Mouse (Mus musculus): ENCODE data around the gene Pias3. TPM values are rescaled to one million over a fixed set of nuclear protein-coding genes. Genes with fewer than 3 reads are reported as not detected.

Pias3 gene
- total and polyA plus RNA-seq, 2 experiments = 1.7 to 8.1 TPM

- under 1% methylated on average over 42 of the region's 42 CpGs for WGBS
- DNase-seq (ENCODE audit: extremely low read depth, low read depth, low spot score) = peak; percentile 57
- Histone ChIP-seq H3K36me3 (ENCODE audit: control insufficient read depth, insufficient read depth, low read length) (no peaks in the 10 kb centered on the region), H3K4me1 (ENCODE audit: control insufficient read depth, insufficient read depth, low read length) (peaks cover 9% of the 10 kb centered on the region), H3K9ac (ENCODE audit: low read depth, low read length) (peak overlapping the region; percentile 98), H3K4me3 (ENCODE audit: insufficient read depth, low read depth, low read length) (peak overlapping the region; percentile 97), H3K79me2 (ENCODE audit: control insufficient read depth, insufficient read depth, low read length) (peaks cover 26% of the 10 kb centered on the region), H3K27me3 (ENCODE audit: control insufficient read depth, insufficient read depth, low read length) (no peaks in the 10 kb centered on the region), H3K27ac (replicated peaks; ENCODE audit: insufficient read depth, low read depth, low read length) (peak overlapping the region; percentile 87)
- TF ChIP-seq CTCF (IDR thresholded peaks at IDR 0.05; ENCODE audit: low read depth, low read length) = no peak
- no peak for TF ChIP-seq POLR2A (IDR thresholded peaks at IDR 0.05; ENCODE audit: extremely low read depth, insufficient read depth, low read length)
Observed at GRCm38 (mm10) chr3:96727828-96728633, 31.8 kb downstream of the Pias3 start.

GRCm38 (mm10) chr3:96728634-96729402 lies 32.6 kb downstream of the Pias3 start:
- Histone ChIP-seq H3K4me3 (ENCODE audit: insufficient read depth, low read depth, low read length) (peak overlapping the region; percentile 97), H3K4me1 (ENCODE audit: control insufficient read depth, insufficient read depth, low read length) (peaks cover 9% of the 10 kb centered on the region), H3K36me3 (ENCODE audit: control insufficient read depth, insufficient read depth, low read length) (no peaks in the 10 kb centered on the region), H3K9ac (ENCODE audit: low read depth, low read length) (peak overlapping the region; percentile 98; the same call in 1 of the 2 replicates), H3K79me2 (ENCODE audit: control insufficient read depth, insufficient read depth, low read length) (peaks cover 26% of the 10 kb centered on the region), H3K27ac (replicated peaks; ENCODE audit: insufficient read depth, low read depth, low read length) (peak overlapping the region; percentile 87), H3K27me3 (ENCODE audit: control insufficient read depth, insufficient read depth, low read length) (no peaks in the 10 kb centered on the region)
- DNase-seq (ENCODE audit: extremely low read depth, low read depth, low spot score) = no peak
- TF ChIP-seq CTCF (IDR thresholded peaks at IDR 0.05; ENCODE audit: low read depth, low read length) = no peak
- TF ChIP-seq POLR2A (IDR thresholded peaks at IDR 0.05; ENCODE audit: extremely low read depth, insufficient read depth, low read length) = no peak
- 39% methylated on average over 7 of the region's 7 CpGs for WGBS

GRCm38 (mm10) chr3:96729403-96729784 lies 33.2 kb downstream of the Pias3 start:
- TF ChIP-seq POLR2A (IDR thresholded peaks at IDR 0.05; ENCODE audit: extremely low read depth, insufficient read depth, low read length) (no peak), CTCF (IDR thresholded peaks at IDR 0.05; ENCODE audit: low read depth, low read length) (no peak)
- WGBS = 46% methylated on average over 3 of the region's 3 CpGs
- H3K79me2 ChIP-seq (ENCODE audit: control insufficient read depth, insufficient read depth, low read length) = peaks cover 31% of the 10 kb centered on the region
- H3K27me3 ChIP-seq (ENCODE audit: control insufficient read depth, insufficient read depth, low read length) = no peaks in the 10 kb centered on the region
- no peak overlapping the region for H3K27ac ChIP-seq (replicated peaks; ENCODE audit: insufficient read depth, low read depth, low read length)
- H3K4me3 ChIP-seq (ENCODE audit: insufficient read depth, low read depth, low read length) = no peak overlapping the region
- no peak for DNase-seq (ENCODE audit: extremely low read depth, low read depth, low spot score)
- H3K36me3 ChIP-seq (ENCODE audit: control insufficient read depth, insufficient read depth, low read length) = no peaks in the 10 kb centered on the region
- no peak overlapping the region for H3K9ac ChIP-seq (ENCODE audit: low read depth, low read length)
- peaks cover 9% of the 10 kb centered on the region for H3K4me1 ChIP-seq (ENCODE audit: control insufficient read depth, insufficient read depth, low read length)

GRCm38 (mm10) chr3:96730785-96731184 lies 34.6 kb downstream of the Pias3 start:
- Histone ChIP-seq H3K79me2 (ENCODE audit: control insufficient read depth, insufficient read depth, low read length) (peaks cover 31% of the 10 kb centered on the region), H3K36me3 (ENCODE audit: control insufficient read depth, insufficient read depth, low read length) (no peaks in the 10 kb centered on the region), H3K27me3 (ENCODE audit: control insufficient read depth, insufficient read depth, low read length) (no peaks in the 10 kb centered on the region), H3K4me3 (ENCODE audit: insufficient read depth, low read depth, low read length) (no peak overlapping the region), H3K4me1 (ENCODE audit: control insufficient read depth, insufficient read depth, low read length) (peaks cover 9% of the 10 kb centered on the region), H3K27ac (replicated peaks; ENCODE audit: insufficient read depth, low read depth, low read length) (no peak overlapping the region; the same call in 1 of the 2 replicates), H3K9ac (ENCODE audit: low read depth, low read length) (no peak overlapping the region)
- TF ChIP-seq CTCF (IDR thresholded peaks at IDR 0.05; ENCODE audit: low read depth, low read length) = no peak
- TF ChIP-seq POLR2A (IDR thresholded peaks at IDR 0.05; ENCODE audit: extremely low read depth, insufficient read depth, low read length) = no peak
- 53% methylated on average over 5 of the region's 5 CpGs for whole genome bisulfite sequencing
- no peak for DNase-seq (ENCODE audit: extremely low read depth, low read depth, low spot score)

- no peak overlapping the region for H3K27ac ChIP-seq (replicated peaks; ENCODE audit: insufficient read depth, low read depth, low read length)
- H3K4me3 ChIP-seq (ENCODE audit: insufficient read depth, low read depth, low read length) = no peak overlapping the region
- no peaks in the 10 kb centered on the region for H3K36me3 ChIP-seq (ENCODE audit: control insufficient read depth, insufficient read depth, low read length)
- H3K79me2 ChIP-seq (ENCODE audit: control insufficient read depth, insufficient read depth, low read length) = peaks cover 40% of the 10 kb centered on the region
- TF ChIP-seq POLR2A (IDR thresholded peaks at IDR 0.05; ENCODE audit: extremely low read depth, insufficient read depth, low read length) (no peak), CTCF (IDR thresholded peaks at IDR 0.05; ENCODE audit: low read depth, low read length) (no peak)
- DNase-seq (ENCODE audit: extremely low read depth, low read depth, low spot score) = no peak
- no peak overlapping the region for H3K9ac ChIP-seq (ENCODE audit: low read depth, low read length)
- H3K4me1 ChIP-seq (ENCODE audit: control insufficient read depth, insufficient read depth, low read length) = peaks cover 19% of the 10 kb centered on the region
- H3K27me3 ChIP-seq (ENCODE audit: control insufficient read depth, insufficient read depth, low read length) = no peaks in the 10 kb centered on the region
- WGBS = 84% methylated on average over 1 of the region's 1 CpGs
Observed at GRCm38 (mm10) chr3:96733984-96734383, 37.8 kb downstream of the Pias3 start.

All from liver, adult 2 months (tissue).